Mouse (Mus musculus) 3134 (cell line): Measurements from ENCODE around the gene Nrap.
A peak's percentile ranks its signal among the peaks of the same experiment; 100 is the strongest.

Experiments
- DNase-seq: peaks from one replicate; pipeline ENCODE4 v3.0.0-alpha.2; 2011; ENCODE audit warnings: low spot score; ENCODE audit not compliant: insufficient read length; ENCODE audit errors: extremely low read depth

The Nrap gene

DNA sequence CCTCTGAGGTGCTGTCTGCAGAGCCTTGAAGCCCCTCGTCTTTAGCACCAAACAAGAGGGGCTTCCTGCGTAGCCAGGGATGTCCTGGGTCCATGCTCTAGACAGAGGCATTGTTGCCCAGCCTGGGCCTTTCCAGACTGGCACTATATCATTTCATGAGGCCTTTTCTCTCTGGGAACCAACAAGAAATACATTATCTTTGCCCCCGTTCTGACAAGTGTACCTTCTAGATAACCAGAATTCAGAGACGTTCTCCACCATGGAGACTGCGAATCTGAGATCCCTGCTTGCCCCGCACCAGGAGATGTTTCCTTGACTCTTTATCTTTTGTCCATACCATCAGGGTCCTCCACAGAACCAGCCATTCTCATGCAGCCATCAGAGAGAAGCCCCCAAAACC lies 70.2 kb downstream of the Nrap start:
- no peak for DNase-seq

DNA sequence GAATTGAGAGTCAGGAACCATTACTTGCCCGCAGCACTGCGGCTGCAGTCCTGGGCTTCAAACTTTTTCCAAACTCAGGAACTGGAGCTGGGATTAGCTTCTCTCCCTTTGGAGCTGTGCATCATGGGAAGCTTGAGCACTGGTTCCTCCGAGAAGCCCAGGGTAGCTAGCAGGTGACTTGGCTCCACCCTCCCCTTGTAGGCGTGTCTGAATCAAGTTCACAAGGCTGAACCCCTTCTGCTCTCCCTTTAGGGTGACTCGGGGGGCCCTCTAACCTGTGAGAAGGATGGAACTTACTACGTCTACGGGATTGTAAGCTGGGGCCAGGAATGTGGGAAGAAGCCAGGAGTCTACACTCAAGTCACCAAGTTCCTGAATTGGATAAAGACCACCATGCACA lies 70.6 kb downstream of the Nrap start:
- no peak for DNase-seq

DNA sequence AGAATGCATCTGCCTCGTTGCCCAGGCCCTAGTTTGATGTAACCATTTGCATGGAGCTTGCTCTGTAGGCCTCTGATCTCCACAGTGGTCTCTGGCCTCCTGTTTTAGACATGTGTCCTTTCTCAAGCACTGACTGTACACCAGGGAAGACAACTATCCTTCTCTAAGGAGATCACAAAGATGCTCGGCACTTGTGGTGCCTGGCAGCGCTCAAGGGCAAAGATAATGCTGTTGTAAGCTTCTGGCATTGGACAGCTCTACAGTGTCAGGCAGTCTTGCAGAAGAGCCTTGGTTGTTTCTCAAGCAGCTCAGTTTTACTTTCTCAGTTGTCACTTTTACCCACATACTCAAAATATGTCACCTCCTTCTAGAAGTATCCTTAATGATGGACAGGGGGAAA lies 73.3 kb downstream of the Nrap start:
- DNase-seq: no peak

DNA sequence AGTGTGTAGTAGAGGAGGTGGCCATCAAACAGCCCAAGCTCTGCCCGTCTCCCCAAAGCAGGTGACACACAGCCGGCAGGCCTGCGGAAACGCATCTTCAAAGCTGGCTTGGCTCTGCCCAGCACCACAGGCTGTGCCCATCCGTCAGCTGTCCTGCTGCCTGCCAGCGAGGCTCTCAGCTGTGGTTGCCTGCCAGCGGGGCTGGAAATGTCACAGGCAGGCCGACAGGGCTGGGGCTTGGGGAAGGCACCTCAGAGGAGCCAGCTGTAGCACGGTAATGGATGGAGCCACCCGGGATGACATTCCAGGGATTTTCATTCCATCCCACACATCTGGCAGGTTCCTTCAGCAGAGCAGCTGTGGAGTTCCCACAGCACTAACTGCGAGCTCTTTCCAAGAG lies 89.0 kb downstream of the Nrap start:
- no peak for DNase-seq

DNA sequence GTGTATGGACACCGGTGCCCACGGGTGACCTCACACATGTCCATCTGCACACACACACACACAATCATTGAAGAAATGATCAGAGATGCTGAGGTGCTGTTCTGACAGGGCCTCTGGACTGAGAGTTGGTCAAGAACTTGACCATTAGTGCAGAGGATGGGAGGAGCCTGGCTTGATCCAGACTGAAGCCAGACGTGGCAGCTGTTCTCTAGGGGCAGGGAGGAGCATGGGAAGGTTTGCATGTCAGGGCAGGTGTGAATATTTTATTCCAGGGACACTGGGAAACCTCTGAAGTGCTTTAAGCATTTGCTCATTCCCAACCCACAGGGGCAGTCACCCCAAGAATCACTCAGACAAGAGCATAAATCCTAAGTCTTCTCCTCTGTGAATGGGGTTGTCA lies 92.6 kb downstream of the Nrap start:
- DNase-seq: no peak

DNA sequence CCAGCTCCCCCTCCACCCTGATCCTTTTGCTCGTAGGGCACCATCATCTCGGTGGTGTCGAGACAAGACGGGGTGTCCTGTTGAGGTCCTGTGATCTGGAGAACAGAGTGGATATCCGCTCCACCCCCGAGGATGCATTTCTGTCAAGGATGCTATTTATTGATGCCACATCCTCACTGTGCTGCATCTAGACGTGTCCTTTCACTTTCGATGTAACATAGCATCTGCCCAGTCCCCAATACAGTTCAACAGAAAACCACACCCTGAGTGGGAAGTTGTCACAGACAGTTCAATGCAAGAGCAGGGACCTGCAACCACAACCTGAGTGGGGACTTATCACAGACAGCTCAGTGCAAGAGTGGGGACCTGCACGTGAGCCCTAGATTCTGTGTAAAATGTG lies 93.2 kb downstream of the Nrap start:
- no peak for DNase-seq

DNA sequence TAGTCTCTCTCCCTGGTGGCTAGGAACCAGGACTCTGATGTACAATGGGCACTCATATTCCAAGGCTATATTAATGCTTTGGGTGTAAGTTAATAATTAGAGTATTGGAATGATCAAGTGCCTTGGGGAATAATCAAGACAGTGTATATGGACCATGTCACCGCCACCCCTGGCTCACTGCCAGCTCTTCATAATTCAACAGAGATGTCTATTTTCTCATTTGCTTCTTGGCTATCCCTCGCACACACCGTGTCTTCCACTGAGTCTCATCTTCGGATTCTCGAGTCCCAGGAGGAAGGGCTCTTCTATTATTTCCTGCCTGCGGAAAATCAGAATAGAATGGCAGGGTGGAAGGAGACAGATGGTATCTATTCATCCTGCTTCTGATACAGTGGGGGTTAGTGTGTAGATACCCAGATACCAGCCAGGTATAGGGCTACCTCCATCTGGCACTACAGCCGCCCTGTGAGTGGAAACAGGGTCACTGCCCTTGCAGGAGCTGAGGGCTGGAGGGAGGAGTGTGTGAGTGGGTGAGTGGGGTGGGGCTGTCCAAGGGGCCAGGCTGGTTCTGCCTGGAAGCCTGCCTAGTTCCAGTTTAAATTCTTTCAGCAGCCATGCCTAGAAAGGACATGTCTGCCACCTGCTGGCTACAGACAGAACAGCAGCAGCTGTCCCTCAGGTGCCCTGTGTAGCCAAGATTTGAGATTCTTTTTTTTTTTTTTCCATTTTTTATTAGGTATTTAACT lies 95.0 kb downstream of the Nrap start:
- DNase-seq: peak; percentile 47

DNA sequence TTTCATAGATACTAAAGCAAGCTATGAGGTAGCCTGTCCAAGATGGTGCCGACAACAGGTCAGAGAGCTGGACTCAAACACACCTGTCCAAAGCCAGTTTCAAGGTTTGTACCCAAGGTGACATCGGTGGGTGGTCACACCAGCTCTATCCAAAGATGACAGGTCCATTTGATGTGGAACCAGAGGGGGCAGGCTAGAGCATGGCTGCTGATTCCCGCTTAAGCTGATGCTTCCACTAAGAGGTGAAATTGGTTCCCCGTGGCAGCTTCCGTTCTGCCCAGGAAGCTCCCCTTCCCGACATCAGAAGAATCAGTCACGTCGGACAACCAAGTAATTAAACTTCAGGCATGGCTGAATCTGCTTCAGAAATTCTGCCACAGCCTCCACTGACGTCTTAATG lies 97.5 kb downstream of the Nrap start:
- no peak for DNase-seq

DNA sequence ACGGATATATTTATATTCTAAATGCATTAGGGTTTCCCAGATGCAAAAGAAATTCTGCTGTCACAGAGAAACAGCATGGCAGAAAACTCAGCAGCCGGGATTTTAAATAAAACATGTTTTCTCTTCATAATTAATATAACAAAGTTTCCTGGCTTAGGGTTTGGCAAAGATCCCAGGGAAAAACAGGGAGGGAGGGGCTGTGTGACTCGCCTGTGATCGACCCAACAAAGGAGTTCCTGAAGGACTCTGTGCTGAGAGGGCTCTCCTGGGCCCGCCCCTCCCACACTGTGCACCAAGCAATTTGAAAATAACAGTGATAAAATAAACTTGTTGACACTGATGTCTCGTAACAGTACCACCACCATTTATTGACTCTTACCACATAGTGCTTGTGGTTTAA lies 97.9 kb downstream of the Nrap start:
- no peak for DNase-seq

DNA sequence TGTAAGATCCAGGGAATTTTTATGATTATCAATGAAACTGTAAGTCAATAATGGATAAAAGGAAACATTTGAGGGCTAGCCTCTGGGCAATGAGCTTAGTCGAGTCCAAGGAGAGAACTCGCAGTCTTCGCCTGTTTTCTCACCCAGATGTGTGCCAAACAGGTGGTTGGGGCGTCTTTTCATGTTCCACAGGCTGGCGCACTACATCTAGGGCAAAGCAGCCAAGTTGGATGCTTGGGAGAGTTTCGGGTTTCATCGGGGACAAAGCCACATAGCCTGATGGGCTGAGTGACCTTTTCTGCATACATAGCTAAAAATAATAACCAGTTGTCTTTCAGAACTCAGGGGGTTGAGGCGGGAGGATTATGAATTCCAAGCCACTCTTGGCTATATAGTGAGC lies 100.2 kb downstream of the Nrap start:
- no peak for DNase-seq

DNA sequence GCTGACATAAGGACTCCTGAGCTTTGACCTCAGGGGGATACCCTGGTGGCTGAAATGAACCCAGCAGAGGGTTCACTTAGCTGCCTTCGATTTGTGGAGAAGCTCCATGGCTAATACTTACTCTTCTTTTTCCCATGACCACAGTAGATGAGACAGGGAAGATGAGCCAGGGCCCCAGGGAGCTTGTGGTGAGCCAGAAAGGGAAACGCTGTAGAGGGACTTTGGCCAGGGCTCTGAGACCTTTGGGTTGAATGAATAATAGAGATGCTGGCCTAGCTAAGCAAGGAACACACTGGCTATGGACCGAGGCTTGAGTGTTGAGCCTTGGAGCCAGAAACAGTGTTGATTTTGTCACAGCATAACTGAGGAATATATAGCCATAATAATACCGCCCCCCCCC lies 101.4 kb downstream of the Nrap start:
- peak; percentile 16 for DNase-seq

DNA sequence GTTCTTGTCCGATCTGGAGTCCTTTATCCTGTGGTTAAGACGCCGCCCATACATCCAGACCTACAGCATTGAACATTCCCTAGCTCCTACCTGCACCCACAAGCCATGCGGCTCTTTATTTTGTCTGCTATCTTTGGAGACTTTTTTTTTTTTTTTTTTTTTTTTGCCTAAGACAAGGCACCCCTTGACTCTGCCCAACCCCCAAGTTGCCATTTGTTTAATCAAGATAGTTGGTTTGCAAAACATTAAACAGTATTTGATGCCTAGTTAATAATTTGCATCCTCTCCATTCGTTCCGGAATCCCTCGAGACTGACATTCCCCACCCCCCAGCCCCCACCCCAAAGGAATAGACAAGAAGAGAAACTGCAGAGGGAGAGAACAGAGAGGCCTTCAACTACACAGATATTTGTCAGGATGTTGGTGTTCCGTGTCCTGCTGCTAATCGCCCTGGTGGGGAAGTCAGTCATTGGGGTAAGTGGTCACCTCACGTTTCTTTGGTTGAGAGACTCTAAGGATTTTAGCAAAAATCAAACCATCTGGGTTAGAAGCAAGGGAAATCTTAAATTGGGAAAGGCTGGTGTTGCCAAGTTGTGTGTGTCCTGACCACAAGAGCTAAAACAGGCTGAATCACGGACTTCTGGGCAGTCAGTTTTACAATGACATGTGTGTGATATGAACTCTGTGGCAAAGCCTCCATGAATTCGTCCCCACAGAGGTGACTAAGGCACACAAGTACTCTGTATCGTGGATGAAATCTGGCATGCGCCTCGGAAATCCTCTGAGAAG lies 102.1 kb downstream of the Nrap start:
- peak; percentile 42 for DNase-seq

DNA sequence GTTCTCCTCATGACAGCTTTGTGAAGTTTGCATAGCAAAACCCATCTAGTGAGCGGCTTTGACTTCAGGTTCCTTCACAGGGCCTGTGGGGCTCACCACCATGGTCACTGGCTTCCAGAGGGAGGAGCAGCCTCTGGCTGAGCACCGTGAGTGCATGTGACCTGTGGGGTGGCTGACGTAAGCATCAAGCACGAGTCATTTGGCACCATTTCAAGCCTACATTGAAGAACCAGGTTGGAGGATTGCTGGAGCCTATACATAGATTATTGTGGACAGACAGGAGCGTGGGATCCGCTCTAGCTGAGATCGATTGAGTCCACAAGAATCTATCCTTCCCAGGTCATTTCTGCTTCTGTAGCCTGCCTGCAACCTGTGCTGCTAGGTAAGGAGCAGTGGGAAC lies 103.0 kb downstream of the Nrap start, which contains the start of gene Habp2:
Gene Habp2, plus strand, starts transcription at position 272 of the 400 bp plus-strand sequence.
- no peak for DNase-seq

DNA sequence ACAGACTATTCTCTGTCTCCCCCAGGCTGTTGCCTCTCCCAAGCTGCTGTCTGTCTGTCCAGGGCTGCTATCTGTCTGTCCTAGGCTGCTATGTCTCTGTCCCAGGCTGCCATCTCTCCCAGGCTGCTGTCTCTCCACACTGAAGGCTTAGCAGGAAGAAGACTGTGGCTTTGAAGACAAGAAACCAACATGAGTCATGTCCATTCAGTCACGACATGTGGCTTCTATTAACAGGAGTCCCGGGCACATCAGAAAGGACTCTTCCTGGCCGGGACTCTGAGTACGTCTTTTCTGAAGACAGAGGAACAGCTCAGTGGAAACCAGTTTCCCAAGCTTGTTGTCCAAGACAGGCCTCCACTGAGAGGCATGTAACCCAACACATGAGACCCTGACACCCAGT lies 104.6 kb downstream of the Nrap start:
- peak; percentile 56 for DNase-seq

DNA sequence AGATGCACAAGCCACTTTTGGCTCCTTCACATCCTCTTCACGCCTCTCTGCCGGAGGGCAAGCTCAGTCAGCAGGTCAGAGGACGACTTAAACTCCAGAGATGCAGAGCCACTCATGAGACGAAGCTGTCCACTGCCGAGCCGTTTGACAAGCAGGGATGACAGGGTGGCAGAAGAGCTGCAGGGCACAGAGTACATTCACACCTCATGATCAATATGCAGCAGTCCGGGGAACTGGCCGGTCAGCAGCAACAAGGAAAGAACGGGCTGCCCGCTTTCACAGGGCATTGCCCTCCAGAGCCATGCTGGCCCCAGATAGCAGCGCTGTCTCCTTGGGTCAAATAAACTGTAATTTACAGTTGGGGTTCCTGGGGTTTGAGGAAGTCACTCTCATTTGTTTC lies 111.5 kb downstream of the Nrap start:
- DNase-seq: no peak

DNA sequence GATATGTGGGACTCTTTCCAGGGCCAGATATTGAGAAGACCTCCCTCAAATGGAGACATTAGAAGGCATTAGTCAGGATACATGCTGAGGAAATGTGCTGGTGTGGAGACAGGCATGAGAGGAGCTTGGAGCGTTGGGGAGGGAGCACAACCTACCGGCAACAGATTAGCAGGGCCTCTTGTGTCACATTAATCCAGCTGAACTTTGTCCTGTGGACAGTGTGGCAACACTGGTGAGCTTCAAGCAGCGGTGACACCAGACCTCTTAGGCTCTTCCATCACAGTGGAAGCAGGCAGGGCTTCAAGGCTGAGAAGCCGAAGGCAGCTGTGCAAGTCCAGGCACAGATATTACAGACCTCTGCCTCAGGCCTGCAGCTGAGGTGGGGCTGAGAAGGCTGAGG lies 111.9 kb downstream of the Nrap start:
- no peak for DNase-seq

DNA sequence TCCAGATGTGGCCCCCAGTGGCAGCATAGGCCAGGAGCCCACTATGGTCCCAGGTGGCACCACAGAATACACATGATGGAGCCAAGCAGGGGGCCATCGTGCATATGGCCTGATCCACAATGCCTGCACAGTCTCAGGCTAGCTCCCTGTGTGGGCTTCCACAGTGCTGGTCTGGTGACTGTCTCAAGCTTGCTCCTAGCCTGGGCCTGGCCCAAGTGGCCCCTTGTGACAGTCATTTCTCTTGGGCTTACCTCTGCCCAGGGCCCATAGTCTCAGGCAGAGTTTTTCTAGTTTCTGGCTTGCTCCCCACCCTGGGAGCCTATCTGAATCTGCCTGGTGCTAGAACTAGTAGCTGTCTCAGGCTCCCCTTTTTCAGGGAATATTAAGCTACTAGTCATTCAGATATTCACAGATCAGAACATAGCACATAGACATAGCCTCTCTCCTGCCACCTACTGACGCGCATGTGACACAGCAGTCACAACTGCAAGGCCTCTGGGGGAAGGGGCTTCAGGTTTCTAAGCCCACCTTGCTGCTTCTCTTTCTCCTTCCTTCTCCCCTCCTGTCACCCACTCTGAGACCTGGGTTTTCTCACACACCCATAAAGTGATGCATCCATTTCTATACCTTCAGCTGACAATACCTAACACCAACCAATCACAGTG lies 112.6 kb downstream of the Nrap start:
- DNase-seq: no peak

DNA sequence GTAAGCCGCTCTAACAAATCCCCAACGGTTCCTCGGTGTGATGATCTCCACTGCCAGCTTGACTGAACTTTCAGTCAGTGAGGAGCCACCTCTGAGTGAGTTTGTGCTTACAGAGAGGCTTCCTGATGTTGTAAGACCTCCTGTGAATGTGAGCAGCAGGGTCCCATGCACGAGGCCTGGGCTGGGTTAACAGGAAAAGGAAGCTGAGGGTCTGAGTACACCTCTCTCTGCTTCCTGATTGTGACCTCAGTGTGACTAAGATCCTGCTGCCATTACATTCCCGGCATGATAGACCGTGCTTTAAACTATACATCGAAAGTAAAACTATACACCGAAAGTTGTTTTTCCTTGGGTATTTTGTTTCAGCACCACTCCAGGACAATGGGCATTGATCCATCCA lies 117.8 kb downstream of the Nrap start:
- DNase-seq: no peak
